Mouse (Mus musculus) liver, embryonic 11.5 days (tissue): ENCODE measurements around the gene Kcnh4. TPM values are rescaled to one million over a fixed set of nuclear protein-coding genes. Genes with fewer than 3 reads are reported as not detected.

Experiments used
- ATAC-seq: fragments of 200-750 bp; cut with Nextera tagmentation; replicated peaks from 2 replicates; pipeline ENCODE4 v1.8.0; 2017; ENCODE audit warnings: moderate number of reproducible peaks, mild to moderate bottlenecking, moderate TSS enrichment, moderate library complexity; ENCODE audit not compliant: low FRiP score
- DNase-seq: peaks from one replicate; pipeline ENCODE4 v3.0.0-alpha.2; 2017; ENCODE audit warnings: low spot score
- H3K27ac ChIP-seq: fragments of 300-500 bp; sonication (generic); 2 replicates; pipeline ENCODE4 v1.5.1; 2014; ENCODE audit warnings: mild to moderate bottlenecking, low read depth, low read length, control low read depth
- H3K27me3 ChIP-seq: fragments of 300-500 bp; sonication (generic); replicated peaks from 2 replicates; pipeline ENCODE4 v1.6.1; 2014; ENCODE audit warnings: low read length, mixed read lengths; ENCODE audit not compliant: control insufficient read depth, insufficient read depth
- H3K36me3 ChIP-seq: fragments of 300-500 bp; sonication (generic); 2 replicates; pipeline ENCODE4 v1.6.1; 2014; ENCODE audit warnings: mild to moderate bottlenecking, low read length, moderate library complexity, mixed read lengths; ENCODE audit not compliant: control insufficient read depth, insufficient read depth
- H3K4me1 ChIP-seq: fragments of 300-500 bp; sonication (generic); replicated peaks from 2 replicates; pipeline ENCODE4 v1.6.1; 2014; ENCODE audit warnings: low read length, mixed read lengths; ENCODE audit not compliant: control insufficient read depth, insufficient read depth
- H3K4me2 ChIP-seq: fragments of 300-500 bp; sonication (generic); 2 replicates; pipeline ENCODE4 v1.6.1; 2014; ENCODE audit warnings: mild to moderate bottlenecking, control low read depth, moderate library complexity
- H3K4me3 ChIP-seq: fragments of 300-500 bp; sonication (generic); 2 replicates; pipeline ENCODE4 v1.5.1; 2014; ENCODE audit warnings: low read depth, low read length, control low read depth
- H3K9ac ChIP-seq: fragments of 300-500 bp; sonication (generic); 2 replicates; pipeline ENCODE4 v1.6.1; 2014; ENCODE audit warnings: low read depth, low read length, control low read depth
- H3K9me3 ChIP-seq: fragments of 300-500 bp; sonication (generic); 2 replicates; pipeline ENCODE4 v1.6.1; 2016; ENCODE audit warnings: low read length, inconsistent platforms, mixed read lengths; ENCODE audit not compliant: control insufficient read depth
- WGBS: fragments of 180-500 bp; shearing (Covaris S2); extraction: QIAGEN DNeasy Blood & Tissue Kit; methylation state at CpG from one replicate; pipeline ENCODE4 v1.1.7; 2014; 5-methylcytosine and 5-hydroxymethylcytosine counted together
- polyA plus RNA-seq: library from polyadenylated mRNA; unstranded; fragments of >200 nt; fragmentation: Nextera tagmentation; extraction: Ambion mirVana; gene quantifications from 2 replicates; pipeline ENCODE4 v1.2.1, GENCODE M21; 2014

The Kcnh4 gene
- polyA plus RNA-seq, 1 experiment from 2014 or later: not detected

DNA sequence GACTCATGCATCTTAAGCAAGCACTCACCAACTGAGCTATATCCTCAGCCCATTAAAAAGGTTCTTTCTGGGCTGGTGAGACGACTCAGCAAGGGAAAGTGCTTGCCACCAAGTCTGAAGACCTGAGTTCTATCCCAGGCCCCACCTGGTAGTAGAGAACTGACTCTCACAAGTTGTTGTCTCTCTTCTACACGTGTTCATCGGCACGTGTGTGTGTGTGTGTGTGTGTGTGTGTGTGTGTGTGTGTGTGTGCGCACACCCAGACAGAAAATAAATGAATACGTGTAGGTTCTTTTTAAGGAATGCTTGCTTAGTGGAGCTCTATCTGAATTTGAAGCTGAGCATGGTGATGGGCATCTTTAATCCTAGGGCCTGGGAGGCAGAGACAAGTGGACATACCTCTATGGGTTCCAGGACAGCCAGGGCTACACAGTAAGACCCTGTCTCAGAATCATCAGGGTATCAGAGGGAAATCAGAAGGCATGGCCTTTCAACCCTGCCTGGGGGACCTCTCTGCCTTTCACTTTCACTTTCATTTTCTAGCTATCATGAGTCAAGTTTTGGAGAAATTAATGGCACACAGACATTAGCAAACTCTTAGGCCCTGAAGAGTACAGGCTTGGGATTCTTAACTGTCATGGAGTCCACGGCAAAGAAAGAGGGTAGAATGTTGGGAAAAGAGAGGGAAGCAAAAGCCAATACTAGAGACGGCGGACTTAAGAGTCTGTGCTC, 24.4 kb downstream of the Kcnh4 start:
- H3K27me3 ChIP-seq: no peaks in the 10 kb centered on the region
- peak overlapping the region; percentile 89 for H3K4me2 ChIP-seq
- H3K4me1 ChIP-seq: peaks cover 40% of the 10 kb centered on the region
- no peak for ATAC-seq
- peak overlapping the region; percentile 93; the same call in 1 of the 2 replicates for H3K27ac ChIP-seq
- peak overlapping the region; percentile 98 for H3K4me3 ChIP-seq
- no peaks in the 10 kb centered on the region for H3K9me3 ChIP-seq
- DNase-seq: no peak
- 86% methylated on average over 9 of the region's 9 CpGs for WGBS
- peaks cover 3% of the 10 kb centered on the region; the same call in 1 of the 2 replicates for H3K36me3 ChIP-seq
- peak overlapping the region; percentile 97 for H3K9ac ChIP-seq

- 84% methylated on average over 6 of the region's 6 CpGs for WGBS
- no peak for DNase-seq
- ATAC-seq: no peak
- peaks cover 31% of the 10 kb centered on the region for H3K4me1 ChIP-seq
- peaks cover 12% of the 10 kb centered on the region; the same call in 1 of the 2 replicates for H3K36me3 ChIP-seq
- H3K9ac ChIP-seq: no peak overlapping the region
- no peak overlapping the region for H3K4me3 ChIP-seq
- H3K27me3 ChIP-seq: no peaks in the 10 kb centered on the region
- no peak overlapping the region for H3K27ac ChIP-seq
- H3K4me2 ChIP-seq: no peak overlapping the region
- H3K9me3 ChIP-seq: no peaks in the 10 kb centered on the region
Observed at GRCm38 (mm10) chr11:100730477-100731205, 29.1 kb downstream of the Kcnh4 start.

DNA sequence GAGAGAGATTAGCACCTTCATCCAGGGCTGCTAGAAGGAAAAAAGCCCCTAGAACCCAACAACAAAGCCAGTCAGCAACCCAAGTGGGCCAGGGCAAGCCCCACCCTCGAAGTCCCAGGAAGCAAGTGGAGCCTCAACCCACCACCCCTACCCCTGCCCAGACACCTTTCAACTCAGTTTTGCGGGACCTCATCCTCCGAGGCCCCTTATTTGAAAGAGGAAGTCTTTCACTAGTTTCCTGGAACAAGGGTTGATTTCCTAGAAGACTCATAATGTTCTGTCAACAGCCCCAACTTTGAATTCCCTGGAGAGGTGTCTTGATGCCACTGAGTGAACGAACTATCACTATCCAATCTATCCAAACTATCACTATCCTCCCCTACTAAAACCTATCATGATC, 29.8 kb downstream of the Kcnh4 start:
- ATAC-seq (no peak), DNase-seq (no peak)
- Histone ChIP-seq H3K4me3 (no peak overlapping the region), H3K27ac (no peak overlapping the region), H3K4me1 (peaks cover 31% of the 10 kb centered on the region), H3K4me2 (no peak overlapping the region), H3K9me3 (no peaks in the 10 kb centered on the region), H3K36me3 (peaks cover 12% of the 10 kb centered on the region; the same call in 1 of the 2 replicates), H3K9ac (no peak overlapping the region), H3K27me3 (no peaks in the 10 kb centered on the region)
- WGBS: 54% methylated on average over 4 of the region's 4 CpGs

DNA sequence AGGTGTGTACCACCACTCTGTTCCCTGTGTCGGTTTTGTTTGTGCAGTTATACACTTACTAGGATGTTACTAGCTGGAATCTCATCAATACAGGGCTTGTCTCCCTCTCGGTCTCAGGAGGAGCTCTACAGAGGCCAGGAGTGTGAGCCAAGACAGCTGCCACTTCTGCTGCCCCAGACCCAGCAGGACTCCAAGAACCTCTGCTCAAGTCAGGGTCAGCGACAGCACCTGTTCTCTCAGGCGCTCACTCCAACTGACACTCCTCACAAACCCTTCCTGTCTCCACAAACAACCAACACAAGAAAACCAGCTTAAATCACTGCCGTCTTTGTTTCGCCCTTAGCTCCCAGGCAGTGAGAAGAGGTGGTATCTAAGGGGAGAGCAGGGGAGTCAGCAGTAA, 31.1 kb downstream of the Kcnh4 start:
- ATAC-seq (no peak), DNase-seq (no peak)
- H3K4me2 ChIP-seq: no peak overlapping the region
- H3K36me3 ChIP-seq: peaks cover 12% of the 10 kb centered on the region; the same call in 1 of the 2 replicates
- H3K9ac ChIP-seq: no peak overlapping the region
- H3K9me3 ChIP-seq: no peaks in the 10 kb centered on the region
- H3K4me3 ChIP-seq: no peak overlapping the region
- peaks cover 40% of the 10 kb centered on the region for H3K4me1 ChIP-seq
- no peaks in the 10 kb centered on the region for H3K27me3 ChIP-seq
- 88% methylated on average over 6 of the region's 6 CpGs for WGBS
- no peak overlapping the region for H3K27ac ChIP-seq

- WGBS: 93% methylated on average over 3 of the region's 3 CpGs
- Histone ChIP-seq H3K27ac (no peak overlapping the region), H3K27me3 (no peaks in the 10 kb centered on the region), H3K9ac (no peak overlapping the region), H3K4me1 (peaks cover 45% of the 10 kb centered on the region), H3K9me3 (no peaks in the 10 kb centered on the region), H3K4me2 (no peak overlapping the region), H3K4me3 (no peak overlapping the region), H3K36me3 (peaks cover 9% of the 10 kb centered on the region; the same call in 1 of the 2 replicates)
- ATAC-seq (no peak), DNase-seq (no peak)
Observed at GRCm38 (mm10) chr11:100727201-100727600, 32.5 kb downstream of the Kcnh4 start.

GRCm38 (mm10) chr11:100724919-100725512, 34.7 kb downstream of the Kcnh4 start:
- H3K4me1 ChIP-seq: peaks cover 61% of the 10 kb centered on the region
- ATAC-seq (peak; percentile 47; the same call in 1 of the 2 replicates), DNase-seq (no peak)
- H3K27ac ChIP-seq: peak overlapping the region; percentile 67
- peak overlapping the region; percentile 9; the same call in 1 of the 2 replicates for H3K4me2 ChIP-seq
- H3K4me3 ChIP-seq: no peak overlapping the region
- WGBS: 21% methylated on average over 5 of the region's 5 CpGs
- no peak overlapping the region for H3K9ac ChIP-seq
- H3K9me3 ChIP-seq: no peaks in the 10 kb centered on the region
- H3K27me3 ChIP-seq: no peaks in the 10 kb centered on the region
- peaks cover 9% of the 10 kb centered on the region; the same call in 1 of the 2 replicates for H3K36me3 ChIP-seq

DNA sequence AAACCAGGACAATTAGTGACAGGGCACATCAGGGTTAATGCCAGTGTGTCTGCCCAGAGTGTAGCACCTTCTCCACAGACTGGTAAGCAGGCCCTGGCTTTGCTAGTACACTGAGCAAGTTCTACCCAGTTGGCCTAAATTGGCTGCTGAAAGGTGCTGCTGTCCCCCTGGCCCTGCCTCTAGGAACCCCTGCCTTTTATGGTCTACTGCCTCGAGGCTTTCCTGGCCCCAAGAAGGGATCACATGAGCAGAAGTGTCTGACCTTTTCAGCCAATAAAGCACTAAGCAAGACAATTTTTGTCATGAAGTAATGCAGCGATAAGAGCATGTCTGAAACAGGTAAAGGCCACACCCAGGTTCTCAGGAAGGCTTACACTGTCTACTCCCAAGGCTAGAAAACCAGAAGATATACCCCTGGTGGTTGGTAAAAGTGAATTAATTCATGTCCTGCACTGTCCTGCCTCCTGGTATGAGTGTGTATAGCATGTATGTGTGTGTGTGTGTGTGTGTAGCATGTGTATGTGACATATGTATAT, 37.2 kb downstream of the Kcnh4 start:
- 49% methylated on average over 2 of the region's 2 CpGs for WGBS
- H3K4me3 ChIP-seq: no peak overlapping the region; the same call in 1 of the 2 replicates
- H3K4me2 ChIP-seq: peak overlapping the region; percentile 42
- H3K27me3 ChIP-seq: no peaks in the 10 kb centered on the region
- H3K9me3 ChIP-seq: no peaks in the 10 kb centered on the region
- peaks cover 20% of the 10 kb centered on the region for H3K36me3 ChIP-seq
- ATAC-seq (peak; percentile 6; the same call in 1 of the 2 replicates), DNase-seq (no peak)
- peak overlapping the region; percentile 74 for H3K27ac ChIP-seq
- H3K9ac ChIP-seq: 0 out of 2 replicates have a peak overlapping the region, but pooled peaks have one; percentile 25
- H3K4me1 ChIP-seq: peaks cover 64% of the 10 kb centered on the region

GRCm38 (mm10) chr11:100721776-100722492, 37.8 kb downstream of the Kcnh4 start:
- ATAC-seq: peak; percentile 76
- H3K27me3 ChIP-seq: no peaks in the 10 kb centered on the region
- no peaks in the 10 kb centered on the region for H3K9me3 ChIP-seq
- H3K27ac ChIP-seq: peak overlapping the region; percentile 74
- H3K9ac ChIP-seq: 0 out of 2 replicates have a peak overlapping the region, but pooled peaks have one; percentile 25
- H3K36me3 ChIP-seq: peaks cover 20% of the 10 kb centered on the region
- H3K4me2 ChIP-seq: peak overlapping the region; percentile 42
- 40% methylated on average over 8 of the region's 8 CpGs for WGBS
- no peak for DNase-seq
- no peak overlapping the region; the same call in 1 of the 2 replicates for H3K4me3 ChIP-seq
- peaks cover 61% of the 10 kb centered on the region for H3K4me1 ChIP-seq
